Mouse (Mus musculus) olfactory bulb, adult 2 months (tissue): ENCODE data around the gene Camta1.

Experiments used
- CTCF ChIP-seq: fragments of 200-500 bp; IDR thresholded peaks from 2 replicates; pipeline ENCODE4 v1.5.1; 2012; ENCODE audit warnings: low read depth, mild to moderate bottlenecking, low read length, moderate library complexity; ENCODE audit not compliant: insufficient read depth
- POLR2A ChIP-seq: fragments of 200-500 bp; IDR thresholded peaks from 2 replicates; pipeline ENCODE4 v1.6.1; 2012; ENCODE audit warnings: mild to moderate bottlenecking, low read depth, low read length, moderate library complexity; ENCODE audit not compliant: insufficient read depth

GRCm38 (mm10) chr4:150963711-150964110 lies 898.0 kb downstream of the Camta1 start:
- no peak for TF ChIP-seq POLR2A
- TF ChIP-seq CTCF, result no peak
